Mouse (Mus musculus) liver, embryonic 14.5 days (tissue): ENCODE results near the gene Olfr638. TPM values are rescaled to one million over a fixed set of nuclear protein-coding genes. Genes with fewer than 3 reads are reported as not detected.

Source experiments
- ATAC-seq: fragments of 200-750 bp; cut with Nextera tagmentation; 2 replicates; pipeline ENCODE4 v1.8.0; 2017; ENCODE audit warnings: moderate number of reproducible peaks, mild to moderate bottlenecking, moderate library complexity; ENCODE audit not compliant: insufficient read depth
- DNase-seq, 3 experiments: peaks; one replicate each; pipeline ENCODE4 v3.0.0-alpha.2; 2012 to 2013; ENCODE audit warnings: low read depth in 3 of 3, low spot score in 3 of 3
- H3K27ac ChIP-seq: fragments of 300-500 bp; sonication (generic); 2 replicates; pipeline ENCODE4 v1.5.1; 2014; ENCODE audit warnings: moderate library complexity, mild to moderate bottlenecking, control low read depth, inconsistent platforms
- H3K27me3 ChIP-seq: fragments of 300-500 bp; sonication (generic); 2 replicates; pipeline ENCODE4 v1.6.1; 2014; ENCODE audit warnings: mild to moderate bottlenecking, low read length, moderate library complexity; ENCODE audit not compliant: control insufficient read depth, insufficient read depth
- H3K36me3 ChIP-seq: fragments of 300-500 bp; sonication (generic); replicated peaks from 2 replicates; pipeline ENCODE4 v1.6.1; 2014; ENCODE audit warnings: low read depth; ENCODE audit not compliant: control insufficient read depth, insufficient read depth
- H3K4me1 ChIP-seq, 2 experiments: fragments of 200-500 bp in 1 of 2; fragments of 300-500 bp in 1 of 2; sonication (generic) in 1 of 2; replicated peaks; 2 replicates each; pipeline ENCODE4 v1.6.1; 2012 to 2014; ENCODE audit warnings: antibody characterized with exemption in 1 of 2, inconsistent platforms in 1 of 2, low read length in 1 of 2; ENCODE audit not compliant: control insufficient read depth in 2 of 2, insufficient read depth in 2 of 2
- H3K4me2 ChIP-seq: fragments of 300-500 bp; sonication (generic); 2 replicates; pipeline ENCODE4 v1.6.1; 2014; ENCODE audit warnings: low read depth, mild to moderate bottlenecking, control low read depth, moderate library complexity
- H3K4me3 ChIP-seq, 2 experiments: fragments of 200-500 bp in 1 of 2; fragments of 300-500 bp in 1 of 2; sonication (generic) in 1 of 2; 2 replicates each; pipeline ENCODE4 v1.5.1; 2012 to 2014; ENCODE audit warnings: low read depth in 2 of 2, low read length in 2 of 2, mild to moderate bottlenecking in 2 of 2, control low read depth in 1 of 2, inconsistent platforms in 1 of 2, moderate library complexity in 1 of 2; ENCODE audit not compliant: insufficient read depth in 1 of 2
- H3K9ac ChIP-seq: fragments of 300-500 bp; sonication (generic); replicated peaks from 2 replicates; pipeline ENCODE4 v1.6.1; 2014; ENCODE audit warnings: mild to moderate bottlenecking, control low read depth, moderate library complexity
- H3K9me3 ChIP-seq: fragments of 300-500 bp; sonication (generic); 2 replicates; pipeline ENCODE4 v1.6.1; 2016; ENCODE audit warnings: low read length, mixed read lengths; ENCODE audit not compliant: control insufficient read depth
- CTCF ChIP-seq: IDR thresholded peaks from 2 replicates; pipeline ENCODE4 v1.5.1; 2016; ENCODE audit warnings: antibody characterized with exemption, low read depth, control low read depth
- EP300 ChIP-seq: IDR thresholded peaks from 2 replicates; pipeline ENCODE4 v1.6.1; 2016; ENCODE audit warnings: antibody characterized with exemption, low read depth
- WGBS: fragments of 180-500 bp; shearing (Covaris S2); extraction: QIAGEN DNeasy Blood & Tissue Kit; methylation state at CpG from one replicate; pipeline ENCODE4 v1.1.7; 2014; ENCODE audit not compliant: insufficient replicate concordance; 5-methylcytosine and 5-hydroxymethylcytosine counted together
- polyA plus RNA-seq, 2 experiments: library from polyadenylated mRNA; depleted of rRNA in 1 of 2; stranded (reverse) in 1 of 2; unstranded in 1 of 2; fragments of >200 nt; fragmentation: Nextera tagmentation in 1 of 2; extraction: Ambion mirVana in 1 of 2; gene quantifications; 2 replicates each; pipeline versions ENCODE4 v1.2.1 to v1.2.3; 2012 to 2014

Gene Olfr638
- polyA plus RNA-seq, 2 experiments: 0.18 TPM; not detected in 1

- H3K4me1 ChIP-seq: no peaks in the 10 kb centered on the region
- no peak for DNase-seq
- no peak for ATAC-seq
- H3K4me3 ChIP-seq: no peak overlapping the region
- H3K27me3 ChIP-seq: no peaks in the 10 kb centered on the region
- H3K36me3 ChIP-seq: no peaks in the 10 kb centered on the region
- no peak overlapping the region for H3K27ac ChIP-seq
- H3K4me2 ChIP-seq: no peak overlapping the region
- H3K9ac ChIP-seq: no peak overlapping the region
- WGBS: 55% methylated on average over 1 of the region's 1 CpGs
- H3K9me3 ChIP-seq: no peaks in the 10 kb centered on the region
- no peak for TF ChIP-seq EP300
- TF ChIP-seq CTCF: no peak
Measured at GRCm38 (mm10) chr7:104018953-104019352, 20.4 kb downstream of the Olfr638 start.

GRCm38 (mm10) chr7:104021651-104022050 lies 23.1 kb downstream of the Olfr638 start:
- H3K27me3 ChIP-seq: no peaks in the 10 kb centered on the region
- WGBS: 69% methylated on average over 6 of the region's 6 CpGs
- H3K36me3 ChIP-seq: no peaks in the 10 kb centered on the region
- H3K4me1 ChIP-seq: no peaks in the 10 kb centered on the region
- H3K9me3 ChIP-seq: no peaks in the 10 kb centered on the region
- H3K9ac ChIP-seq: no peak overlapping the region
- H3K4me3 ChIP-seq: no peak overlapping the region
- H3K27ac ChIP-seq: no peak overlapping the region
- no peak overlapping the region for H3K4me2 ChIP-seq
- TF ChIP-seq CTCF (no peak), EP300 (no peak)
- ATAC-seq (no peak), DNase-seq (no peak)

GRCm38 (mm10) chr7:104025473-104025872 lies 26.9 kb downstream of the Olfr638 start, which contains the start of gene Olfr640:
TSS of gene Olfr640 (minus strand) at chr7:104025573.
- no peak within 1 kb of the TSS for H3K4me3 ChIP-seq
- no peak within 1 kb of the TSS for H3K27ac ChIP-seq
- H3K9me3 ChIP-seq: no peaks in the 10 kb centered on the region
- no peaks in the 10 kb centered on the region for H3K4me1 ChIP-seq
- no peak within 1 kb of the TSS for H3K9ac ChIP-seq
- no peaks in the 10 kb centered on the region for H3K36me3 ChIP-seq
- ATAC-seq (no peak), DNase-seq (no peak)
- TF ChIP-seq EP300: no peak
- TF ChIP-seq CTCF: no peak
- no peaks in the 10 kb centered on the region for H3K27me3 ChIP-seq
- no peak within 1 kb of the TSS for H3K4me2 ChIP-seq
- 52% methylated on average over 6 of the region's 6 CpGs for WGBS

- ATAC-seq (no peak), DNase-seq (no peak)
- Histone ChIP-seq H3K4me3 (no peak overlapping the region), H3K4me2 (no peak overlapping the region), H3K9me3 (no peaks in the 10 kb centered on the region), H3K9ac (no peak overlapping the region), H3K36me3 (no peaks in the 10 kb centered on the region), H3K4me1 (no peaks in the 10 kb centered on the region), H3K27ac (no peak overlapping the region), H3K27me3 (no peaks in the 10 kb centered on the region)
- 51% methylated on average over 3 of the region's 3 CpGs for WGBS
- no peak for TF ChIP-seq EP300
- TF ChIP-seq CTCF: no peak
Measured at GRCm38 (mm10) chr7:104026978-104027377, 28.4 kb downstream of the Olfr638 start.

GRCm38 (mm10) chr7:104035145-104035544 lies 36.6 kb downstream of the Olfr638 start, which contains the start of gene Olfr641:
TSS of gene Olfr641 (plus strand) at chr7:104035445.
- DNase-seq (no peak), ATAC-seq (no peak)
- TF ChIP-seq CTCF (no peak), EP300 (no peak)
- Histone ChIP-seq H3K36me3 (no peaks in the 10 kb centered on the region), H3K9ac (no peak within 1 kb of the TSS), H3K4me2 (no peak within 1 kb of the TSS), H3K9me3 (no peaks in the 10 kb centered on the region), H3K4me3 (no peak within 1 kb of the TSS), H3K27me3 (no peaks in the 10 kb centered on the region), H3K27ac (no peak within 1 kb of the TSS), H3K4me1 (no peaks in the 10 kb centered on the region)
- 36% methylated on average over 1 of the region's 1 CpGs for WGBS
